Mouse (Mus musculus) frontal cortex, postnatal 36 days (tissue): ENCODE measurements around the gene Ubxn4.
"Not testable (repeated sequence)": the region's sequence is repeated elsewhere in the genome, so short reads cannot be mapped to it uniquely, and the experiment has no call there.

Source experiments
- DNase-seq, 2 experiments: peaks; one replicate each; pipeline ENCODE4 v3.0.0; 2022; ENCODE audit warnings: low spot score in 2 of 2

The Ubxn4 gene

GRCm38 (mm10) chr1:128314665-128315064, 70.9 kb downstream of the Ubxn4 start:
- DNase-seq = no peak

GRCm38 (mm10) chr1:128319266-128319665, 75.5 kb downstream of the Ubxn4 start:
- DNase-seq = not testable (repeated sequence)

- no peak for DNase-seq
These were observed 79.4 kb downstream of the Ubxn4 start for GRCm38 (mm10) chr1:128323026-128323643.

- no peak for DNase-seq
These were observed 81.0 kb downstream of the Ubxn4 start for GRCm38 (mm10) chr1:128324776-128325175.

- DNase-seq = no peak
These were observed 83.4 kb downstream of the Ubxn4 start for GRCm38 (mm10) chr1:128327165-128327564.

- no peak for DNase-seq
These were observed 84.5 kb downstream of the Ubxn4 start, which contains the start of gene Lct for GRCm38 (mm10) chr1:128328218-128328617. Gene Lct (minus strand): TSS chr1:128328318.
